Mouse (Mus musculus) c-Kit-negative CD71-positive TER-119-positive erythroid progenitor cells, embryonic 14.5 days (primary cell): ENCODE measurements at regions not wholly inside any gene's neighbourhood (a gene's known extent, or its start where the extent isn't known, plus 50 kb on each side); places are given as distances from the start of the nearest gene placed in this dataset.

ENCODE experiments used
- DNase-seq: peaks from one replicate; pipeline ENCODE4 v3.0.0-alpha.2; 2013; ENCODE audit warnings: low read depth, low spot score

- no peak for DNase-seq
Observed at GRCm38 (mm10) chr14:76917139-76917929, 119.2 kb upstream of the Ccdc122 start.

- DNase-seq = no peak
Observed at GRCm38 (mm10) chr14:76913850-76914249, 122.7 kb upstream of the Ccdc122 start.

GRCm38 (mm10) chr14:76912301-76913001 lies 124.1 kb upstream of the Ccdc122 start:
- DNase-seq = no peak

GRCm38 (mm10) chr14:76911271-76911670 lies 125.3 kb upstream of the Ccdc122 start:
- DNase-seq = no peak

- DNase-seq = no peak
Observed at GRCm38 (mm10) chr14:76910186-76910585, 126.4 kb upstream of the Ccdc122 start.

- DNase-seq = no peak
Observed at GRCm38 (mm10) chr14:76907941-76908340, 128.6 kb upstream of the Ccdc122 start.

GRCm38 (mm10) chr14:76902962-76903757 lies 133.4 kb upstream of the Ccdc122 start:
- DNase-seq = no peak

- no peak for DNase-seq
Observed at GRCm38 (mm10) chr14:76901490-76901889, 135.1 kb upstream of the Ccdc122 start.

- DNase-seq = no peak
Observed at GRCm38 (mm10) chr14:76899331-76899730, 137.2 kb upstream of the Ccdc122 start.

- no peak for DNase-seq
Observed at GRCm38 (mm10) chr14:76887708-76888107, 148.9 kb upstream of the Ccdc122 start.

GRCm38 (mm10) chr14:76887201-76887600 lies 149.4 kb upstream of the Ccdc122 start:
- DNase-seq = no peak

GRCm38 (mm10) chr14:76883231-76883651 lies 153.3 kb upstream of the Ccdc122 start:
- DNase-seq = peak; percentile 79

- DNase-seq = peak; percentile 88
Observed at GRCm38 (mm10) chr14:76882711-76883171, 153.8 kb upstream of the Ccdc122 start.

- DNase-seq = no peak
Observed at GRCm38 (mm10) chr14:76880851-76881250, 155.7 kb upstream of the Ccdc122 start.

GRCm38 (mm10) chr14:76877306-76877705 lies 159.3 kb upstream of the Ccdc122 start:
- no peak for DNase-seq

GRCm38 (mm10) chr14:76876015-76876414 lies 160.6 kb upstream of the Ccdc122 start:
- peak; percentile 12 for DNase-seq

- no peak for DNase-seq
Observed at GRCm38 (mm10) chr14:76875266-76875900, 161.2 kb upstream of the Ccdc122 start.

GRCm38 (mm10) chr14:76874542-76875265 lies 161.9 kb upstream of the Ccdc122 start:
- DNase-seq = no peak

GRCm38 (mm10) chr14:76873684-76874083 lies 162.9 kb upstream of the Ccdc122 start:
- no peak for DNase-seq

GRCm38 (mm10) chr14:76872976-76873375 lies 163.6 kb upstream of the Ccdc122 start:
- no peak for DNase-seq

GRCm38 (mm10) chr14:76872510-76872909 lies 164.1 kb upstream of the Ccdc122 start:
- DNase-seq = no peak
